Mouse (Mus musculus) forebrain, embryonic 10.5 days (tissue): ENCODE data around the gene Smad9. TPM values are rescaled to one million over a fixed set of nuclear protein-coding genes. Genes with fewer than 3 reads are reported as not detected.
"Not testable (repeated sequence)": the region's sequence is repeated elsewhere in the genome, so short reads cannot be mapped to it uniquely, and the experiment has no call there.

ENCODE experiments used
- DNase-seq: peaks from one replicate; pipeline ENCODE4 v3.0.0-alpha.2; 2017; ENCODE audit warnings: low spot score; ENCODE audit errors: extremely low spot score
- H3K27ac ChIP-seq: fragments of 300-500 bp; sonication (generic); 2 replicates; pipeline ENCODE4 v1.5.1; 2016; ENCODE audit warnings: mild to moderate bottlenecking
- H3K27me3 ChIP-seq: fragments of 300-500 bp; sonication (generic); 2 replicates; pipeline ENCODE4 v1.6.1; 2016; ENCODE audit warnings: mild to moderate bottlenecking; ENCODE audit not compliant: poor library complexity, severe bottlenecking
- H3K36me3 ChIP-seq: fragments of 300-500 bp; sonication (generic); replicated peaks from 2 replicates; pipeline ENCODE4 v1.6.1; 2016; ENCODE audit warnings: mild to moderate bottlenecking, moderate library complexity
- H3K4me1 ChIP-seq: fragments of 300-500 bp; sonication (generic); 2 replicates; pipeline ENCODE4 v1.6.1; 2016
- H3K4me3 ChIP-seq: fragments of 300-500 bp; sonication (generic); 2 replicates; pipeline ENCODE4 v1.5.1; 2016; ENCODE audit warnings: mild to moderate bottlenecking, moderate library complexity
- H3K9me3 ChIP-seq: fragments of 300-500 bp; sonication (generic); 2 replicates; pipeline ENCODE4 v1.6.1; 2016; ENCODE audit warnings: mild to moderate bottlenecking, moderate library complexity
- WGBS: fragments of 180-500 bp; shearing (Covaris S2); methylation state at CpG from one replicate; pipeline ENCODE4 v1.1.7; 2016; 5-methylcytosine and 5-hydroxymethylcytosine counted together
- polyA plus RNA-seq: library from polyadenylated mRNA; unstranded; fragments of >200 nt; fragmentation: Nextera tagmentation; extraction: Ambion mirVana; gene quantifications from 2 replicates; pipeline ENCODE4 v1.2.1, GENCODE M21; 2016

The Smad9 gene
- polyA plus RNA-seq, 1 experiment from 2014 or later = 0.09 TPM

DNA sequence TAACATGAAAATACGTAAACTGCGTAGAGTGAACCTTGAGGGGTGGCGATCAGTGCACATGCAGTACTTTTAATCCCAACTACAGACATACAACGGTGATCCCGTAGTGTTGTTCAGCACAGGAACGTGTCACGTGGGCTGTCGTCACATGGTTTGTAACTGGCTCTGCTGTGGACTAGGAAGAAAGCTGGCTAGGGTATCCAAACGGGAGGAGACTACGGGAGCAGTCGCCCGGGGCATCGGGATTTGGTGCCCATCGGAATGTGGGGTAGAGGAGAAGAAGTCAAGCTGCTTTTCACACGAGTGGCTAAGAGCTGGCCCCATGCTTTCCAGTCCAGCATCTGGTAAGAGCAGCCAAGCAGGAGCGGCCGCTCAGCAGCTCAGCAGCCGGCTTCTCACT lies 9.0 kb downstream of the Smad9 start:
- H3K4me3 ChIP-seq = peak overlapping the region; percentile 16; the same call in 1 of the 2 replicates
- peaks cover 3% of the 10 kb centered on the region; the same call in 1 of the 2 replicates for H3K4me1 ChIP-seq
- no peak overlapping the region for H3K27ac ChIP-seq
- H3K9me3 ChIP-seq = peaks cover 4% of the 10 kb centered on the region; the same call in 1 of the 2 replicates
- 76% methylated on average over 18 of the region's 18 CpGs for WGBS
- no peaks in the 10 kb centered on the region for H3K36me3 ChIP-seq
- DNase-seq = no peak
- H3K27me3 ChIP-seq = no peaks in the 10 kb centered on the region

DNA sequence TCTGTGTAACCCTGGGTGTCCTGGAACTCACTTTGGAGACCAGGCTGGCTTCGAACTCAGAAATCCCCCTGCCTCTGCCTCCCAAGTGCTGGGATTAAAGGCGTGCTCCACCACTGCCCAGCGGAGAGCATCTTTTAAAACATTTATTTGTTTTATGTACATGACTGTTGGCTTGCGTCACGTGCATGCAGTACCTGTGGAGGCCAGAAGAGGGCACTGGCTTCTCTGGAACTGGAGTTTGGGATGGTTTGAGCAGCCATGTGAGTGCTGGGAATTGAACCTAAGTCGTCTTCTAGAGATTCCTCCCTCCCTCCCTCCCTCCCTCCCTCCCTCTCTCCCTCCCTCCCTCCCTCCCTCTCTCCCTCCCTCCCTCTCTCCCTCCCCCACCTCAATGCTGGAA lies 10.1 kb downstream of the Smad9 start:
- 87% methylated on average over 6 of the region's 6 CpGs for WGBS
- H3K27me3 ChIP-seq, DNase-seq, H3K27ac ChIP-seq, H3K4me1 ChIP-seq, H3K4me3 ChIP-seq, H3K36me3 ChIP-seq, H3K9me3 ChIP-seq: not testable (repeated sequence)

DNA sequence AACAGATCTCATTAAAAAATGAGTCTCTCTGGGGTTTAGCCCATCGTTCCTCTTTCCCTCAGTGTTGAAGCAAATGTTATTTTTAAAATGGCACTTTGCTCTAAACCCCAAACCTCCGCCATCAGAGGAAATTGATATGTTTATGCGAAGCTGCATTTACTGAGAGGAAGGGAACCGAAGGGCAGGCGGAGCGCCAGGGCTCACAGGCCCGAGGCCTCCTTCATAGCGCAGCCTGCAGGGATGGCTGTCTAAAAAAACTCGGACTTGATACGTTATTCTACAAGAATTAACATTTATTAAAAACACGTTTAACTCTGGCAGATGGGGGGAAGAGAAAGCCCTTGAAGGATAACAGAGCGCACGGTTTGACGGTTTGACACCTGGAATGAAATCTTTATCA lies 10.7 kb downstream of the Smad9 start:
- Histone ChIP-seq H3K27me3 (no peaks in the 10 kb centered on the region), H3K27ac (no peak overlapping the region), H3K36me3 (no peaks in the 10 kb centered on the region), H3K4me1 (peaks cover under 1% of the 10 kb centered on the region; the same call in 1 of the 2 replicates), H3K4me3 (no peak overlapping the region), H3K9me3 (peaks cover 4% of the 10 kb centered on the region; the same call in 1 of the 2 replicates)
- WGBS = 88% methylated on average over 14 of the region's 14 CpGs
- no peak for DNase-seq

GRCm38 (mm10) chr3:54766811-54767210 lies 11.4 kb downstream of the Smad9 start:
- H3K27ac ChIP-seq = no peak overlapping the region
- 89% methylated on average over 5 of the region's 5 CpGs for WGBS
- H3K36me3 ChIP-seq = no peaks in the 10 kb centered on the region
- no peak overlapping the region for H3K4me3 ChIP-seq
- no peak for DNase-seq
- peaks cover 4% of the 10 kb centered on the region; the same call in 1 of the 2 replicates for H3K9me3 ChIP-seq
- no peaks in the 10 kb centered on the region for H3K27me3 ChIP-seq
- no peaks in the 10 kb centered on the region for H3K4me1 ChIP-seq

DNA sequence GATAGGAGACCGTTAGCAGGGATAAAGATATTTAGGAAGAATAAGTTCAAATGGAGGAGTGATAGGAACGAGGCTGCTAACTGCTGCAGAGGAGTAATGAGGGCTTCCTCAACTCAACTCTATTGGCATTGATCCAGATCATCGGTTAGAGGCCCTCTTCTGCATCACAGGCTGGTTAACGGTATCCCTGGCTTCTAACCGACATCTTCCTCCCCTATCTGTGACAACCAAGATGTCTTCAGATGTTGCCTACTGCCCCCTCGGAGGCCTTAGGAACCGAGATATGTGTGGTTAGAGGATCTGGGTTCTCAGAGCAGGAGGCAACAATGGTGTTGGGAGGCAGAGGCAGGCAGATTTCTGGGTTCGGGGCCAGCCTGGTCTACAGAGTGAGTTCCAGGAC lies 13.2 kb downstream of the Smad9 start:
- Histone ChIP-seq H3K36me3 (no peaks in the 10 kb centered on the region), H3K9me3 (peaks cover 4% of the 10 kb centered on the region; the same call in 1 of the 2 replicates), H3K27ac (no peak overlapping the region), H3K27me3 (no peaks in the 10 kb centered on the region), H3K4me1 (no peaks in the 10 kb centered on the region), H3K4me3 (no peak overlapping the region)
- 93% methylated on average over 8 of the region's 8 CpGs for WGBS
- DNase-seq = no peak

GRCm38 (mm10) chr3:54769349-54770275 lies 14.2 kb downstream of the Smad9 start:
- WGBS = 67% methylated on average over 17 of the region's 17 CpGs
- no peak overlapping the region for H3K4me3 ChIP-seq

DNA sequence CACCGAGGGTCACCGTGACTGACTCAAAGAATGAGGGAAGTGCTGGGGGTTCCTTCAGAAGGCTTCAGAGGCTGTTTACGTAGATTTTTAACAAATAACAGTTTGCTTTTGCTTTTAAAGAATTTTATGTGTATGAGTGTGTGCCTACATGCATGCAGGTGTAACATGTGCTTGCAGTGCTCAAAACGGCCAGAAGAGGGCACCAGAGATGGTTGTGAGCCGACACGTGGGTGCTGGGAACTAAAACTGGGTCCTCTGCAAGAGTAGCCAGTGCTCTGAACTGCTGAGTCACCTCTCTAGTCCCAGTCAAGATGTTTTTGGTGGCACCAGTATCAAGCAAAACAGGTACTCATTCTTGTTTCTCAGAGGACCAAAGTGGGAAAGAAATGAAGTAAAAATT lies 18.2 kb downstream of the Smad9 start:
- Histone ChIP-seq H3K4me3 (no peak overlapping the region), H3K9me3 (peaks cover 6% of the 10 kb centered on the region; the same call in 1 of the 2 replicates), H3K4me1 (no peaks in the 10 kb centered on the region), H3K27ac (no peak overlapping the region), H3K36me3 (no peaks in the 10 kb centered on the region), H3K27me3 (no peaks in the 10 kb centered on the region)
- WGBS = 86% methylated on average over 6 of the region's 6 CpGs
- no peak for DNase-seq

More at GRCm38 (mm10) chr3:54769349-54770275, 14.2 kb downstream of the Smad9 start:
- H3K36me3 ChIP-seq = no peaks in the 10 kb centered on the region
- no peaks in the 10 kb centered on the region for H3K4me1 ChIP-seq
- no peak for DNase-seq
- H3K27ac ChIP-seq = no peak overlapping the region
- H3K9me3 ChIP-seq = peaks cover 6% of the 10 kb centered on the region; the same call in 1 of the 2 replicates
- no peaks in the 10 kb centered on the region for H3K27me3 ChIP-seq

GRCm38 (mm10) chr3:54775989-54776631 lies 20.7 kb downstream of the Smad9 start:
- Histone ChIP-seq H3K4me1 (no peaks in the 10 kb centered on the region), H3K36me3 (no peaks in the 10 kb centered on the region), H3K9me3 (peaks cover 6% of the 10 kb centered on the region; the same call in 1 of the 2 replicates), H3K27me3 (no peaks in the 10 kb centered on the region), H3K27ac (no peak overlapping the region), H3K4me3 (no peak overlapping the region)
- no peak for DNase-seq
- 62% methylated on average over 7 of the region's 7 CpGs for WGBS

- Histone ChIP-seq H3K9me3 (peaks cover 5% of the 10 kb centered on the region), H3K27me3 (no peaks in the 10 kb centered on the region), H3K4me1 (peaks cover 5% of the 10 kb centered on the region; the same call in 1 of the 2 replicates), H3K4me3 (no peak overlapping the region), H3K36me3 (no peaks in the 10 kb centered on the region), H3K27ac (no peak overlapping the region)
- WGBS = 61% methylated on average over 2 of the region's 2 CpGs
- no peak for DNase-seq
Observed at GRCm38 (mm10) chr3:54790601-54791000, 35.2 kb downstream of the Smad9 start.

DNA sequence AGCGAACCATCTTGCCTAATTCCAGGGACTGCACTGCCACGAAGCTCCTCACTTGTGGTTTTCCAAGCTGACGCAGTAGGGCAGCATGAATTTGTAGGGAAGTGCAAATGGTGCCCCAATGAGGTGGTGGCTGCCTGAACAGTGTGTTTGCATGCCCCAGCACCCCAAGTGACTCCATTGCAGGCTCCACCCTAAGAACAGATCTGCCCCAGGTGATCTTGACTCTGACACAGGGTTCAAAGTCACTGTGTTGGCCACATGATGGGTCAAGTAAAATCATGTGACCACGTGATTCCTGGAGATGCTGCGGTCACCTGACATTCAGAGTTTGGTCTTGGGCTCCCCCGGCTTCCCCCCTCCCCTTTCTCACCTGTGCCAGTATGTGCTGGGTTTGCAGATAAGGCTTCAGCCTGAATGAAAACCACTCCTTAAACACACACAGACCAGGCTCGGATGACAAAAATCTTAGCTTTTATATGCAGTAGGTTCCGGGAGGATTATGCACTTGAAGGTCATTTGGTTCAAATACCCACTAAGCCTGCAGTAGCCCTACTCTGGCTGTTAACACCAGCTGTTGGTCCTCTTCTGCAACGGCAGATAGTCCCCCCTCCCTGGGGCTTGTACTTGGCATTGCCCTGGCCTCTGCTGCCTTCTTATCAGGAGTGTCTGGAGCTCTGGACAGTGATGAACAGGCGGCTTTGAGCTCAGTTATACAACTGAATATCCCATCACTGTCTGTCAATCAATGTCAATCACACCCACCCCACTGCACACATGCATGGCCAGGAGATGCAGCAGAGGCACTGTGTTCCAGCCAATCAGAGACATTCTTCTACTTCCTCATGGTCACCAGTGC lies 36.7 kb downstream of the Smad9 start:
- Histone ChIP-seq H3K9me3 (peaks cover 5% of the 10 kb centered on the region), H3K4me3 (no peak overlapping the region), H3K36me3 (no peaks in the 10 kb centered on the region), H3K27ac (no peak overlapping the region), H3K27me3 (no peaks in the 10 kb centered on the region), H3K4me1 (peaks cover 5% of the 10 kb centered on the region; the same call in 1 of the 2 replicates)
- WGBS = 82% methylated on average over 10 of the region's 10 CpGs
- DNase-seq = no peak

DNA sequence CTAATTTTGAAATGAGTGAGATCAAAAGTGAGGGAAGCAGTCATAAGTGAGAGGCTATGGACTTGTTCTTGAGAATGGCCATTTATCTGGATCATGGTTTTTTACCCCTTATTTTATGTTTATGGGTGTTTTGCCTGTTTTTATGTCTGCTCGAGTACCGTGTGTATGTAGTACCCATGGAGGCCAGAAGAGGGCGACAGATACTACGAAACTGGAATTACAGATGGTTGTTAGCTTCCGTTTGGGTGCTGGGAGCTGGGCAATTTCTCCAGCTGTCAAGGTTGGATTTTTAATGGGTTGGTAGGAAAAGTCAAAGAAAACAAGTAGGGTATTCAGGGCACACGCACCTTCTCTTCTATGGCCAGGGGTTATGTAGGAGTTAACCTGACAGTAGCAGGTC lies 38.4 kb downstream of the Smad9 start:
- Histone ChIP-seq H3K4me3 (no peak overlapping the region), H3K9me3 (peaks cover 5% of the 10 kb centered on the region), H3K27ac (no peak overlapping the region), H3K27me3 (no peaks in the 10 kb centered on the region; the same call in 1 of the 2 replicates), H3K36me3 (no peaks in the 10 kb centered on the region), H3K4me1 (peaks cover 8% of the 10 kb centered on the region)
- DNase-seq = no peak
- WGBS = 88% methylated on average over 6 of the region's 6 CpGs

- H3K27me3 ChIP-seq = no peaks in the 10 kb centered on the region; the same call in 1 of the 2 replicates
- no peak for DNase-seq
- WGBS = 90% methylated on average over 5 of the region's 5 CpGs
- H3K4me3 ChIP-seq = no peak overlapping the region
- no peaks in the 10 kb centered on the region for H3K36me3 ChIP-seq
- H3K27ac ChIP-seq = no peak overlapping the region
- H3K9me3 ChIP-seq = peaks cover 5% of the 10 kb centered on the region
- H3K4me1 ChIP-seq = peaks cover 8% of the 10 kb centered on the region
Observed at GRCm38 (mm10) chr3:54795379-54795778, 40.0 kb downstream of the Smad9 start.
